18 mouse cellular contexts compared by ENCODE assay signal in the genomic region with DNA sequence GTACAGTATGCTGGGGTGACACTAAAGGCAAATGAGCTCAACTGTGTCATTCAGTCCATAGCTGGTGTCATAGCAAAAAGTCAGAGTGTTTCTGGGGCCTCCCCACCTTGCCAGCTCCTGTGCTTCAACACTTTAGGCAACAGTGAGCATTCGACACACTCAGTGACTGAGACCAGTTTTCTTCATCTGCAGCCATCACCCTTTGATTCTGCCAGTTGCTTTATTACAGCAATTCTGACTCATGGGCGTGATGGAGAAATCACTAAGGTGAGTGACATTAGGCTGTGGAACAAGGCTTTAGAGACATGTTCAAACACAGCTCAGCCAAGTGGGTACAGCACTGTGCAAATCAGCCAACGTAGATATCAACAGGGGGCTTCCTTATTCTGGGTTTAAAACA.
"Had no signal": no experiment of that assay in that cellular context is flagged by ENCODE, and none has a peak within 500 bp of the region (broad histone marks: within the 10 kb centered on the region; RNA-seq: fewer than 3 reads in every experiment).

No protein-coding gene starts in this region.

- H3K27me3 ChIP-seq: liver, embryonic 15.5 days; lung, embryonic 15.5 days; megakaryocyte, embryonic 14.5 days; midbrain, embryonic 13.5 days; midbrain, embryonic 15.5 days; neural tube, embryonic 12.5 days; stomach, embryonic 15.5 days had no signal

- H3K9me3 ChIP-seq: liver, embryonic 15.5 days; lung, embryonic 15.5 days; megakaryocyte, embryonic 14.5 days; midbrain, embryonic 13.5 days; midbrain, embryonic 15.5 days; neural tube, embryonic 12.5 days; stomach, embryonic 15.5 days had no signal

- H3K4me2 ChIP-seq: liver, embryonic 15.5 days; lung, embryonic 15.5 days; midbrain, embryonic 11.5 days; midbrain, embryonic 13.5 days; midbrain, embryonic 15.5 days; neural tube, embryonic 12.5 days; stomach, embryonic 15.5 days had no signal

- H3K4me1 ChIP-seq: liver, embryonic 15.5 days; lung, embryonic 15.5 days; stomach, embryonic 15.5 days had no signal

- H3K4me3 ChIP-seq: liver, embryonic 15.5 days; lung, embryonic 15.5 days; megakaryocyte, embryonic 14.5 days; midbrain, embryonic 13.5 days; midbrain, embryonic 15.5 days; neural tube, embryonic 12.5 days; stomach, embryonic 15.5 days had no signal

- H3K9ac ChIP-seq: liver, embryonic 15.5 days; liver, postnatal 0 days; lung, embryonic 15.5 days; midbrain, embryonic 13.5 days; midbrain, embryonic 15.5 days; neural tube, embryonic 12.5 days; stomach, embryonic 15.5 days had no signal

- H3K27ac ChIP-seq: liver, embryonic 15.5 days; lung, embryonic 15.5 days; macrophage; midbrain, embryonic 13.5 days; midbrain, embryonic 15.5 days; neural tube, embryonic 12.5 days; stomach, embryonic 15.5 days had no signal

- H3K36me3 ChIP-seq: lung, embryonic 15.5 days; midbrain, embryonic 15.5 days had no signal

- ATAC-seq: liver, postnatal 0 days; lung, postnatal 0 days; midbrain, embryonic 13.5 days; midbrain, embryonic 15.5 days had no signal

- DNase-seq: liver, postnatal 0 days; lung, adult 2 months; lung, postnatal 14 days; lung, postnatal 36 days; right cerebral cortex, postnatal 14 days; thymus, adult 2 months; thymus, postnatal 25 days; thymus, postnatal 4 days had no signal
